Mouse (Mus musculus) forebrain, embryonic 16.5 days (tissue): ENCODE results near the gene Sorbs2. TPM values are rescaled to one million over a fixed set of nuclear protein-coding genes. Genes with fewer than 3 reads are reported as not detected.

Source experiments
- ATAC-seq: fragments of 200-750 bp; cut with Nextera tagmentation; 2 replicates; pipeline ENCODE4 v1.8.0; 2017; ENCODE audit warnings: mild to moderate bottlenecking, moderate library complexity
- H3K27ac ChIP-seq: fragments of 300-500 bp; sonication (generic); 2 replicates; pipeline ENCODE4 v1.5.1; 2014; ENCODE audit warnings: low read length, control low read depth
- H3K27me3 ChIP-seq: fragments of 300-500 bp; sonication (generic); replicated peaks from 2 replicates; pipeline ENCODE4 v1.6.1; 2014; ENCODE audit warnings: low read length; ENCODE audit not compliant: control insufficient read depth, insufficient read depth
- H3K36me3 ChIP-seq: fragments of 300-500 bp; sonication (generic); 2 replicates; pipeline ENCODE4 v1.6.1; 2014; ENCODE audit not compliant: control insufficient read depth, insufficient read depth
- H3K4me1 ChIP-seq: fragments of 300-500 bp; sonication (generic); replicated peaks from 2 replicates; pipeline ENCODE4 v1.6.1; 2014; ENCODE audit warnings: low read length; ENCODE audit not compliant: control insufficient read depth, insufficient read depth
- H3K4me2 ChIP-seq: fragments of 300-500 bp; sonication (generic); 2 replicates; pipeline ENCODE4 v1.6.1; 2014; ENCODE audit warnings: mild to moderate bottlenecking, low read length, control low read depth
- H3K4me3 ChIP-seq: fragments of 300-500 bp; sonication (generic); replicated peaks from 2 replicates; pipeline ENCODE4 v1.5.1; 2014; ENCODE audit warnings: mild to moderate bottlenecking, low read length, control low read depth
- H3K9ac ChIP-seq: fragments of 300-500 bp; sonication (generic); replicated peaks from 2 replicates; pipeline ENCODE4 v1.6.1; 2014; ENCODE audit warnings: low read depth, low read length, control low read depth
- H3K9me3 ChIP-seq: fragments of 300-500 bp; sonication (generic); 2 replicates; pipeline ENCODE4 v1.6.1; 2016; ENCODE audit warnings: low read length; ENCODE audit not compliant: control insufficient read depth
- WGBS: fragments of 180-500 bp; shearing (Covaris S2); extraction: QIAGEN DNeasy Blood & Tissue Kit; methylation state at CpG from one replicate; pipeline ENCODE4 v1.1.7; 2014; 5-methylcytosine and 5-hydroxymethylcytosine counted together
- polyA plus RNA-seq: library from polyadenylated mRNA; unstranded; fragments of >200 nt; fragmentation: Nextera tagmentation; extraction: Ambion mirVana; gene quantifications from 2 replicates; pipeline ENCODE4 v1.2.1, GENCODE M21; 2015

The Sorbs2 gene
- polyA plus RNA-seq, 1 experiment from 2014 or later: 92.6 TPM

GRCm38 (mm10) chr8:45649966-45650365 is 142.4 kb downstream of the Sorbs2 start:
- no peak overlapping the region for H3K4me2 ChIP-seq
- 84% methylated on average over 5 of the region's 5 CpGs for WGBS
- H3K27me3 ChIP-seq: no peaks in the 10 kb centered on the region
- H3K9ac ChIP-seq: no peak overlapping the region
- H3K27ac ChIP-seq: no peak overlapping the region
- no peak overlapping the region for H3K4me3 ChIP-seq
- ATAC-seq: no peak
- H3K9me3 ChIP-seq: no peaks in the 10 kb centered on the region
- H3K4me1 ChIP-seq: peaks cover 3% of the 10 kb centered on the region; the same call in 1 of the 2 replicates
- 0 out of 2 replicates have a peak, but pooled peaks cover 4% of the 10 kb centered on the region for H3K36me3 ChIP-seq

GRCm38 (mm10) chr8:45658021-45658420 is 150.4 kb downstream of the Sorbs2 start:
- 89% methylated on average over 3 of the region's 3 CpGs for WGBS
- no peaks in the 10 kb centered on the region for H3K9me3 ChIP-seq
- no peak overlapping the region for H3K4me2 ChIP-seq
- H3K9ac ChIP-seq: no peak overlapping the region
- H3K36me3 ChIP-seq: no peaks in the 10 kb centered on the region
- no peaks in the 10 kb centered on the region for H3K27me3 ChIP-seq
- H3K27ac ChIP-seq: no peak overlapping the region
- no peak for ATAC-seq
- H3K4me3 ChIP-seq: no peak overlapping the region
- H3K4me1 ChIP-seq: peaks cover 19% of the 10 kb centered on the region; the same call in 1 of the 2 replicates

GRCm38 (mm10) chr8:45658458-45659325 is 151.1 kb downstream of the Sorbs2 start:
- no peaks in the 10 kb centered on the region for H3K27me3 ChIP-seq
- no peak for ATAC-seq
- no peaks in the 10 kb centered on the region for H3K9me3 ChIP-seq
- no peak overlapping the region for H3K4me2 ChIP-seq
- H3K36me3 ChIP-seq: no peaks in the 10 kb centered on the region
- H3K9ac ChIP-seq: no peak overlapping the region
- 37% methylated on average over 18 of the region's 18 CpGs for WGBS
- no peak overlapping the region for H3K4me3 ChIP-seq
- H3K4me1 ChIP-seq: peaks cover 19% of the 10 kb centered on the region; the same call in 1 of the 2 replicates
- no peak overlapping the region for H3K27ac ChIP-seq

- H3K36me3 ChIP-seq: no peaks in the 10 kb centered on the region
- H3K9me3 ChIP-seq: no peaks in the 10 kb centered on the region
- WGBS: 77% methylated on average over 4 of the region's 4 CpGs
- no peak overlapping the region for H3K4me2 ChIP-seq
- no peak for ATAC-seq
- peaks cover 18% of the 10 kb centered on the region; the same call in 1 of the 2 replicates for H3K4me1 ChIP-seq
- no peak overlapping the region for H3K27ac ChIP-seq
- no peaks in the 10 kb centered on the region for H3K27me3 ChIP-seq
- no peak overlapping the region for H3K9ac ChIP-seq
- H3K4me3 ChIP-seq: no peak overlapping the region
These were observed 151.9 kb downstream of the Sorbs2 start for GRCm38 (mm10) chr8:45659473-45659872.

GRCm38 (mm10) chr8:45660570-45660969 is 153.0 kb downstream of the Sorbs2 start:
- Histone ChIP-seq H3K4me3 (no peak overlapping the region), H3K36me3 (no peaks in the 10 kb centered on the region), H3K4me2 (no peak overlapping the region), H3K9ac (no peak overlapping the region), H3K9me3 (no peaks in the 10 kb centered on the region), H3K27ac (peak overlapping the region; percentile 14; the same call in 1 of the 2 replicates), H3K27me3 (no peaks in the 10 kb centered on the region), H3K4me1 (peaks cover 16% of the 10 kb centered on the region; the same call in 1 of the 2 replicates)
- WGBS: 49% methylated on average over 12 of the region's 12 CpGs
- ATAC-seq: no peak

GRCm38 (mm10) chr8:45661605-45662004 is 154.0 kb downstream of the Sorbs2 start:
- WGBS: 48% methylated on average over 4 of the region's 4 CpGs
- no peak overlapping the region for H3K9ac ChIP-seq
- ATAC-seq: no peak
- no peaks in the 10 kb centered on the region for H3K27me3 ChIP-seq
- no peak overlapping the region for H3K4me2 ChIP-seq
- peaks cover 16% of the 10 kb centered on the region; the same call in 1 of the 2 replicates for H3K4me1 ChIP-seq
- H3K4me3 ChIP-seq: no peak overlapping the region
- no peaks in the 10 kb centered on the region for H3K36me3 ChIP-seq
- H3K9me3 ChIP-seq: no peaks in the 10 kb centered on the region
- no peak overlapping the region for H3K27ac ChIP-seq

GRCm38 (mm10) chr8:45666221-45666620 is 158.6 kb downstream of the Sorbs2 start:
- Histone ChIP-seq H3K36me3 (no peaks in the 10 kb centered on the region), H3K27me3 (no peaks in the 10 kb centered on the region), H3K9me3 (no peaks in the 10 kb centered on the region), H3K4me3 (no peak overlapping the region), H3K9ac (no peak overlapping the region), H3K27ac (no peak overlapping the region), H3K4me1 (no peaks in the 10 kb centered on the region; the same call in 1 of the 2 replicates), H3K4me2 (no peak overlapping the region)
- no peak for ATAC-seq
- WGBS: 87% methylated on average over 7 of the region's 7 CpGs

GRCm38 (mm10) chr8:45673149-45673548 is 165.6 kb downstream of the Sorbs2 start:
- ATAC-seq: no peak
- Histone ChIP-seq H3K27me3 (no peaks in the 10 kb centered on the region), H3K4me2 (no peak overlapping the region), H3K9me3 (no peaks in the 10 kb centered on the region), H3K4me1 (peaks cover 16% of the 10 kb centered on the region), H3K36me3 (no peaks in the 10 kb centered on the region), H3K4me3 (no peak overlapping the region), H3K27ac (no peak overlapping the region), H3K9ac (no peak overlapping the region)
- WGBS: 83% methylated on average over 4 of the region's 4 CpGs

- H3K4me3 ChIP-seq: no peak overlapping the region
- 7% methylated on average over 6 of the region's 6 CpGs for WGBS
- H3K4me2 ChIP-seq: no peak overlapping the region
- peaks cover 16% of the 10 kb centered on the region for H3K4me1 ChIP-seq
- H3K27me3 ChIP-seq: no peaks in the 10 kb centered on the region
- H3K9ac ChIP-seq: no peak overlapping the region
- ATAC-seq: peak; percentile 61
- no peaks in the 10 kb centered on the region for H3K36me3 ChIP-seq
- H3K27ac ChIP-seq: peak overlapping the region; percentile 76
- no peaks in the 10 kb centered on the region for H3K9me3 ChIP-seq
These were observed 168.3 kb downstream of the Sorbs2 start for GRCm38 (mm10) chr8:45675821-45676279.
